Mouse (Mus musculus) megakaryocyte progenitor cell, adult 5-6 weeks (primary cell): Measurements from ENCODE around the gene Syvn1. TPM values are rescaled to one million over a fixed set of nuclear protein-coding genes. Genes with fewer than 3 reads are reported as not detected.

Experiments used
- total RNA-seq, 2 experiments: library from RNA; stranded (forward) in 1 of 2; stranded (reverse) in 1 of 2; fragments of 157-497, 149-512 nt in 1 of 2; fragments of 200-1000 nt in 1 of 2; gene quantifications; 2 replicates each; pipeline versions ENCODE4 v1.2.3 to v1.2.4; 2015 to 2017

Syvn1 gene
- total RNA-seq, 2 experiments from 2014 or later, result 10.1 to 23.1 TPM

Other genes with a start within 250 kb of the Syvn1 start
- gene Frmd8, start 171.3 kb upstream of the Syvn1 start, total RNA-seq (2015), result 15.7 and 16.3 TPM in 2 replicates
- gene Frmd8, start 171.3 kb upstream of the Syvn1 start, total RNA-seq (2017), result 16.2 and 17.7 TPM in 2 replicates
- 28.7 and 30.5 TPM in 2 replicates for gene Slc25a45, start 168.8 kb upstream of the Syvn1 start, total RNA-seq (2015)
- 30.2 and 39.5 TPM in 2 replicates for gene Slc25a45, start 168.8 kb upstream of the Syvn1 start, total RNA-seq (2017)
- gene Tigd3, start 152.4 kb upstream of the Syvn1 start, total RNA-seq (2015), result 0.32 and 0.81 TPM in 2 replicates
- gene Tigd3, start 152.4 kb upstream of the Syvn1 start, total RNA-seq (2017), result 1.5 and 2.8 TPM in 2 replicates
- gene Dpf2, start 133.6 kb upstream of the Syvn1 start, total RNA-seq (2015), result 47.6 and 50.3 TPM in 2 replicates
- gene Dpf2, start 133.6 kb upstream of the Syvn1 start, total RNA-seq (2017), result 65.1 and 83.0 TPM in 2 replicates
- not detected in 2 replicates for gene Cdc42ep2, start 121.8 kb upstream of the Syvn1 start, total RNA-seq (2015)
- gene Cdc42ep2, start 121.8 kb upstream of the Syvn1 start, total RNA-seq (2017), result 0.07 TPM in 1 of 2 replicates, not detected in the other
- 60.9 and 76.7 TPM in 2 replicates for gene Pola2, start 82.4 kb upstream of the Syvn1 start, total RNA-seq (2015)
- 57.4 and 61.3 TPM in 2 replicates for gene Pola2, start 82.4 kb upstream of the Syvn1 start, total RNA-seq (2017)
- gene Slc22a20, start 60.4 kb upstream of the Syvn1 start, total RNA-seq (2015), result not detected in 2 replicates
- 0.44 TPM in 1 of 2 replicates, not detected in the other for gene Slc22a20, start 60.4 kb upstream of the Syvn1 start, total RNA-seq (2017)
- 18.6 and 20.0 TPM in 2 replicates for gene Capn1, start 30.7 kb upstream of the Syvn1 start, total RNA-seq (2015)
- gene Capn1, start 30.7 kb upstream of the Syvn1 start, total RNA-seq (2017), result 36.8 and 38.4 TPM in 2 replicates
- gene Mrpl49, start 11.2 kb downstream of the Syvn1 start, total RNA-seq (2015), result 44.4 and 53.5 TPM in 2 replicates
- gene Mrpl49, start 11.2 kb downstream of the Syvn1 start, total RNA-seq (2017), result 31.9 and 38.4 TPM in 2 replicates
- gene Fau, start 11.3 kb downstream of the Syvn1 start, total RNA-seq (2015), result 1,814 and 1,841 TPM in 2 replicates
- gene Fau, start 11.3 kb downstream of the Syvn1 start, total RNA-seq (2017), result 1,690 and 2,042 TPM in 2 replicates
- 12.7 and 14.2 TPM in 2 replicates for gene Znhit2, start 14.6 kb downstream of the Syvn1 start, total RNA-seq (2015)
- gene Znhit2, start 14.6 kb downstream of the Syvn1 start, total RNA-seq (2017), result 12.5 and 14.5 TPM in 2 replicates
- gene Tm7sf2, start 21.8 kb downstream of the Syvn1 start, total RNA-seq (2015), result 8.4 and 10.6 TPM in 2 replicates
- gene Tm7sf2, start 21.8 kb downstream of the Syvn1 start, total RNA-seq (2017), result 1.6 and 1.8 TPM in 2 replicates
- 30.4 and 33.2 TPM in 2 replicates for gene Vps51, start 30.7 kb downstream of the Syvn1 start, total RNA-seq (2015)
- gene Vps51, start 30.7 kb downstream of the Syvn1 start, total RNA-seq (2017), result 42.8 and 54.7 TPM in 2 replicates
- not detected in 2 replicates for gene Tmem262, start 33.5 kb downstream of the Syvn1 start, total RNA-seq (2015)
- not detected in 2 replicates for gene Tmem262, start 33.5 kb downstream of the Syvn1 start, total RNA-seq (2017)
- gene Gm28374, start 35.7 kb downstream of the Syvn1 start, total RNA-seq (2015), result not detected in 2 replicates
- not detected in 2 replicates for gene Gm28374, start 35.7 kb downstream of the Syvn1 start, total RNA-seq (2017)
- gene Zfpl1, start 38.4 kb downstream of the Syvn1 start, total RNA-seq (2015), result 12.0 and 14.9 TPM in 2 replicates
- 23.7 and 32.8 TPM in 2 replicates for gene Zfpl1, start 38.4 kb downstream of the Syvn1 start, total RNA-seq (2017)
- gene Cdca5, start 38.4 kb downstream of the Syvn1 start, total RNA-seq (2015), result 44.8 and 55.4 TPM in 2 replicates
- 35.5 and 42.8 TPM in 2 replicates for gene Cdca5, start 38.4 kb downstream of the Syvn1 start, total RNA-seq (2017)
- gene AC131692.1, start 47.8 kb downstream of the Syvn1 start, total RNA-seq (2015), result 0.30 and 0.73 TPM in 2 replicates
- 4.6 TPM in 1 of 2 replicates, not detected in the other for gene AC131692.1, start 47.8 kb downstream of the Syvn1 start, total RNA-seq (2017)
- 0.07 and 0.17 TPM in 2 replicates for gene Naaladl1, start 59.2 kb downstream of the Syvn1 start, total RNA-seq (2015)
- 0.21 TPM in 1 of 2 replicates, not detected in the other for gene Naaladl1, start 59.2 kb downstream of the Syvn1 start, total RNA-seq (2017)
- 12.0 and 16.9 TPM in 2 replicates for gene Sac3d1, start 72.1 kb downstream of the Syvn1 start, total RNA-seq (2015)
- gene Sac3d1, start 72.1 kb downstream of the Syvn1 start, total RNA-seq (2017), result 5.5 and 6.3 TPM in 2 replicates
- 18.2 and 19.5 TPM in 2 replicates for gene Snx15, start 81.7 kb downstream of the Syvn1 start, total RNA-seq (2015)
- gene Snx15, start 81.7 kb downstream of the Syvn1 start, total RNA-seq (2017), result 13.8 and 14.2 TPM in 2 replicates
- 0.34 and 0.42 TPM in 2 replicates for gene Batf2, start 94.4 kb downstream of the Syvn1 start, total RNA-seq (2015)
- 0.44 and 0.71 TPM in 2 replicates for gene Batf2, start 94.4 kb downstream of the Syvn1 start, total RNA-seq (2017)
- gene Arl2, start 95.0 kb downstream of the Syvn1 start, total RNA-seq (2015), result 29.2 and 37.4 TPM in 2 replicates
- gene Arl2, start 95.0 kb downstream of the Syvn1 start, total RNA-seq (2017), result 33.6 and 37.0 TPM in 2 replicates
- gene Majin, start 137.8 kb downstream of the Syvn1 start, total RNA-seq (2015), result not detected in 2 replicates
- not detected in 2 replicates for gene Majin, start 137.8 kb downstream of the Syvn1 start, total RNA-seq (2017)
- gene Gpha2, start 179.8 kb downstream of the Syvn1 start, total RNA-seq (2015), result not detected in 2 replicates
- not detected in 2 replicates for gene Gpha2, start 179.8 kb downstream of the Syvn1 start, total RNA-seq (2017)
- 2.8 TPM in 2 replicates for gene Ppp2r5b, start 189.3 kb downstream of the Syvn1 start, total RNA-seq (2015)
- gene Ppp2r5b, start 189.3 kb downstream of the Syvn1 start, total RNA-seq (2017), result 2.3 and 3.1 TPM in 2 replicates
- gene Atg2a, start 195.1 kb downstream of the Syvn1 start, total RNA-seq (2015), result 9.2 and 9.4 TPM in 2 replicates
- 6.4 and 8.1 TPM in 2 replicates for gene Atg2a, start 195.1 kb downstream of the Syvn1 start, total RNA-seq (2017)
- 11.8 and 14.4 TPM in 2 replicates for gene Ehd1, start 230.1 kb downstream of the Syvn1 start, total RNA-seq (2015)
- gene Ehd1, start 230.1 kb downstream of the Syvn1 start, total RNA-seq (2017), result 39.4 and 40.9 TPM in 2 replicates